ENCODE assay signal across 32 mouse cellular contexts in the genomic region with DNA sequence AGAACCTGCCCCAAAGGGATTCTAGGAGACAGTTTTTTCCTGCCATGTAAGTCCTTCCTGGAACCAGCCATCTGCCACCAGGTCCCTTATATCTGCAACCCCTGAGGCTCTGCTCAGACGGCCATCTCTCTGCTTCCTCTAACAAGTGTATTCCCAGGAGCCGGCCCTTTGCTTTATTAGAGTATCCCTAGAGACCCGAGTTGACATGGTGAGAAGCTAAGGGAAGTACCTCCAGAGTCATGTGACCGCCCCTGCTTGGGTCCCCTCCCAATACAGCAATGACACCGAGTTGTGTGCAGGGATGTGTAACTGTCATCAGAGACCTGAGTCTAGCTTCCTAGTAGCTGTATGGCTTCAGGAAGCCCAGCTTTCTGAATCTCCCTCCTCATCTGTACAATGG. TPM values are rescaled to one million over a fixed set of nuclear protein-coding genes. Genes with fewer than 3 reads are reported as not detected.
A peak's percentile ranks its signal among the peaks of the same experiment; 100 is the strongest.
DNase-seq lines count a peak whose midpoint lies in the region; ATAC-seq and TF ChIP-seq lines count a peak whose summit lies in the region.
"Had no signal": no experiment of that assay in that cellular context is flagged by ENCODE, and none has a peak within 500 bp of the region (broad histone marks: within the 10 kb centered on the region; RNA-seq: fewer than 3 reads in every experiment).

No protein-coding gene starts in this region.

- 0 out of 2 replicates have a peak, but pooled peaks have one; percentile 18 for ATAC-seq in hindbrain, embryonic 14.5 days (ENCODE audit: low FRiP score)
- no peak for ATAC-seq in hindbrain, embryonic 11.5 days (ENCODE audit: low FRiP score)
- 0 out of 2 replicates have a peak, but pooled peaks have one; percentile 8 for ATAC-seq in granulocyte monocyte progenitor cell, adult 5-6 weeks (replicated peaks; ENCODE audit: poor library complexity, severe bottlenecking)
- ATAC-seq: intestine, postnatal 0 days had no signal

- in situ Hi-C loops in CH12.LX (cut with MboI; ENCODE audit: low pct_ligation_motif_present, low pct_unique_long_range_greater_than_20kb, low sequenced_read_pairs): no loop called here

- TF ChIP-seq RAD21 in CH12.LX (IDR thresholded peaks at IDR 0.05; ENCODE audit: low read depth, low read length): no peak

- H3K4me1 ChIP-seq in hindbrain, embryonic 14.5 days (replicated peaks; ENCODE audit: control insufficient read depth, insufficient read depth, low read length): no peaks in the 10 kb centered on the region
- no peaks in the 10 kb centered on the region for H3K4me1 ChIP-seq in hindbrain, embryonic 11.5 days (replicated peaks; ENCODE audit: control insufficient read depth, insufficient read depth, low read length)
- H3K4me1 ChIP-seq in CH12.LX (ENCODE audit: control insufficient read depth in 1 of 2, insufficient read depth in 2 of 2): peaks cover 8 to 28% of the 10 kb centered on the region in 2 experiments
- H3K4me1 ChIP-seq in lung, adult 2 months (ENCODE audit: control insufficient read depth, insufficient read depth, low read length): no peaks in the 10 kb centered on the region
- H3K4me1 ChIP-seq: forebrain, embryonic 12.5 days; forebrain, embryonic 15.5 days; heart, embryonic 12.5 days; heart, embryonic 15.5 days; hindbrain, embryonic 10.5 days; hindbrain, embryonic 15.5 days had no signal

- H3K4me3 ChIP-seq in hindbrain, embryonic 14.5 days (replicated peaks; ENCODE audit: low read length): no peak overlapping the region
- no peak overlapping the region for H3K4me3 ChIP-seq in hindbrain, embryonic 11.5 days (ENCODE audit: low read depth, low read length)
- H3K4me3 ChIP-seq in CH12.LX (replicated peaks in 1 of 3; ENCODE audit: low read depth in 2 of 3, low read length in 2 of 3, poor library complexity in 1 of 3): no peak overlapping the region
- no peak overlapping the region for H3K4me3 ChIP-seq in lung, adult 2 months (replicated peaks; ENCODE audit: extremely low read depth, low read depth, low read length)
- H3K4me3 ChIP-seq: erythroblast, embryonic 14.5 days; forebrain, embryonic 12.5 days; forebrain, embryonic 15.5 days; heart, embryonic 12.5 days; heart, embryonic 15.5 days; hindbrain, embryonic 10.5 days; hindbrain, embryonic 15.5 days had no signal

- 83% methylated on average over 5 of the region's 5 CpGs for WGBS in hindbrain, embryonic 14.5 days
- 79% methylated on average over 5 of the region's 5 CpGs for WGBS in hindbrain, embryonic 11.5 days
- 65% methylated on average over 5 of the region's 5 CpGs for WGBS in lung, adult 2 months

- H3K36me3 ChIP-seq in hindbrain, embryonic 14.5 days (replicated peaks; ENCODE audit: control insufficient read depth, insufficient read depth): no peaks in the 10 kb centered on the region
- no peaks in the 10 kb centered on the region for H3K36me3 ChIP-seq in hindbrain, embryonic 11.5 days (ENCODE audit: control insufficient read depth, insufficient read depth, low read length)
- H3K36me3 ChIP-seq in CH12.LX (replicated peaks in 1 of 2; ENCODE audit: control insufficient read depth in 1 of 2, insufficient read depth in 1 of 2, low read length in 1 of 2): no peaks in the 10 kb centered on the region
- H3K36me3 ChIP-seq: forebrain, embryonic 12.5 days; forebrain, embryonic 15.5 days; heart, embryonic 12.5 days; heart, embryonic 15.5 days; hindbrain, embryonic 10.5 days; hindbrain, embryonic 15.5 days had no signal

- no peak for TF ChIP-seq EP300 in CH12.LX (IDR thresholded peaks at IDR 0.05; ENCODE audit: low read length)

- DNase-seq in hindbrain, embryonic 14.5 days (ENCODE audit: low spot score): no peak
- no peak for DNase-seq in hindbrain, embryonic 11.5 days (ENCODE audit: low spot score)
- peak; percentile 87 for DNase-seq in CH12.LX (ENCODE audit: extremely low read depth)
- DNase-seq in T-cell, adult 2 months (ENCODE audit: low spot score): no peak
- DNase-seq in lung, adult 2 months: no peak
- DNase-seq in yolk sac, embryonic 10.5 days (ENCODE audit: low spot score): no peak
- DNase-seq: adrenal gland, postnatal 10 days; adrenal gland, postnatal 36 days; cerebellum, adult 11 months; cerebellum, adult 9-11 months; embryo, embryonic 11 days; gastrocnemius, postnatal 25 days; heart, adult 11 months; heart, postnatal 10 days; heart, postnatal 36 days had no signal

- no peaks in the 10 kb centered on the region for H3K9me3 ChIP-seq in hindbrain, embryonic 14.5 days (ENCODE audit: control insufficient read depth, low read length)
- H3K9me3 ChIP-seq in hindbrain, embryonic 11.5 days (ENCODE audit: control insufficient read depth, low read length): no peaks in the 10 kb centered on the region
- H3K9me3 ChIP-seq in CH12.LX (replicated peaks; ENCODE audit: low read length): no peaks in the 10 kb centered on the region
- H3K9me3 ChIP-seq: forebrain, embryonic 12.5 days; forebrain, embryonic 15.5 days; heart, embryonic 15.5 days; hindbrain, embryonic 10.5 days; hindbrain, embryonic 15.5 days had no signal

- H3K4me2 ChIP-seq in hindbrain, embryonic 14.5 days (replicated peaks): no peak overlapping the region
- H3K4me2 ChIP-seq in hindbrain, embryonic 11.5 days (replicated peaks; ENCODE audit: low read depth, low read length): no peak overlapping the region
- H3K4me2 ChIP-seq in CH12.LX (ENCODE audit: insufficient read depth, low read depth, poor library complexity, severe bottlenecking): peak overlapping the region; percentile 8; the same call in 1 of the 2 replicates
- H3K4me2 ChIP-seq: forebrain, embryonic 12.5 days; forebrain, embryonic 15.5 days; heart, embryonic 12.5 days; heart, embryonic 15.5 days; hindbrain, embryonic 15.5 days had no signal

- dilution Hi-C loops in CH12.LX (cut with MboI; ENCODE audit: extremely low pct_ligation_motif_present, extremely low pct_unique_long_range_greater_than_20kb, low sequenced_read_pairs): no loop called here

- H3K27me3 ChIP-seq in hindbrain, embryonic 14.5 days (ENCODE audit: control insufficient read depth, insufficient read depth, low read length): no peaks in the 10 kb centered on the region
- H3K27me3 ChIP-seq in hindbrain, embryonic 11.5 days (ENCODE audit: control insufficient read depth, insufficient read depth, low read length): no peaks in the 10 kb centered on the region
- H3K27me3 ChIP-seq in CH12.LX (replicated peaks): no peaks in the 10 kb centered on the region
- H3K27me3 ChIP-seq: forebrain, embryonic 12.5 days; forebrain, embryonic 15.5 days; heart, embryonic 12.5 days; heart, embryonic 15.5 days; hindbrain, embryonic 15.5 days had no signal

- no peak for TF ChIP-seq POLR2A in CH12.LX (IDR thresholded peaks at IDR 0.05; ENCODE audit: low read depth, low read length)
- no peak for TF ChIP-seq POLR2A in lung, adult 2 months (IDR thresholded peaks at IDR 0.05; ENCODE audit: borderline replicate concordance, extremely low read depth, low read depth, low read length)

- H3K27ac ChIP-seq in hindbrain, embryonic 14.5 days: no peak overlapping the region
- H3K27ac ChIP-seq in hindbrain, embryonic 11.5 days (ENCODE audit: low read depth, low read length): no peak overlapping the region
- H3K27ac ChIP-seq in CH12.LX (ENCODE audit: insufficient read depth, low read depth): no peak overlapping the region
- H3K27ac ChIP-seq: forebrain, embryonic 12.5 days; forebrain, embryonic 15.5 days; heart, embryonic 15.5 days; hindbrain, embryonic 10.5 days; hindbrain, embryonic 15.5 days had no signal

- TF ChIP-seq CTCF in CH12.LX (conservative IDR thresholded peaks at IDR 0.05 in 1 of 2, IDR thresholded peaks at IDR 0.05 in 1 of 2; ENCODE audit: low read depth in 2 of 2, low read length in 2 of 2): no peak
- no peak for TF ChIP-seq CTCF in lung, adult 2 months (IDR thresholded peaks at IDR 0.05; ENCODE audit: insufficient read depth, low read length)

- H3K9ac ChIP-seq in hindbrain, embryonic 14.5 days: no peak overlapping the region
- H3K9ac ChIP-seq in hindbrain, embryonic 11.5 days (ENCODE audit: low read depth, low read length): no peak overlapping the region
- H3K9ac ChIP-seq in CH12.LX (ENCODE audit: insufficient read depth, low read depth): no peak overlapping the region
- H3K9ac ChIP-seq: forebrain, embryonic 12.5 days; forebrain, embryonic 15.5 days; heart, embryonic 12.5 days; heart, embryonic 15.5 days; hindbrain, embryonic 15.5 days had no signal

- no peaks in the 10 kb centered on the region for H3K79me2 ChIP-seq in CH12.LX (replicated peaks; ENCODE audit: control insufficient read depth, extremely low read depth, insufficient read depth, poor library complexity, severe bottlenecking)

TF ChIP-seq in CH12.LX, 34 proteins besides CTCF, POLR2A, EP300 and RAD21:
- TF ChIP-seq NELFE (IDR thresholded peaks at IDR 0.05; ENCODE audit: low read depth, low read length) (no peak), MYC (IDR thresholded peaks at IDR 0.05; ENCODE audit: low read depth, low read length) (no peak), USF2 (conservative IDR thresholded peaks at IDR 0.05; ENCODE audit: low read depth, low read length) (peak; percentile 47), ZNF384 (IDR thresholded peaks at IDR 0.05; ENCODE audit: low read depth, low read length) (no peak), BHLHE40 (IDR thresholded peaks at IDR 0.05; ENCODE audit: low read depth, low read length) (no peak), GABPA (IDR thresholded peaks at IDR 0.05; ENCODE audit: insufficient replicate concordance, low read depth, low read length) (no peak), USF1 (IDR thresholded peaks at IDR 0.05; ENCODE audit: low read depth, low read length) (peak; percentile 61), MAZ (IDR thresholded peaks at IDR 0.05; ENCODE audit: low read depth, low read length) (no peak), MAFK (IDR thresholded peaks at IDR 0.05; ENCODE audit: insufficient replicate concordance, low read length) (no peak), ZKSCAN1 (IDR thresholded peaks at IDR 0.05; ENCODE audit: borderline replicate concordance, low read depth, low read length) (no peak), MAX (IDR thresholded peaks at IDR 0.05; ENCODE audit: low read length) (no peak), JUND (conservative IDR thresholded peaks at IDR 0.05; ENCODE audit: low read depth, low read length) (no peak), NRF1 (IDR thresholded peaks at IDR 0.05; ENCODE audit: low read depth, low read length) (no peak)

RNA-seq across cellular contexts. Expression of gene Tbx19, which starts 27.3 kb away (rescaled TPM):
- not detected in 2 replicates for polyA plus RNA-seq in hindbrain, embryonic 14.5 days (2014; fragmentation: Nextera tagmentation; extraction: Ambion mirVana)
- polyA plus RNA-seq in hindbrain, embryonic 11.5 days (2014; fragmentation: Nextera tagmentation; extraction: Ambion mirVana): not detected in 2 replicates
- 0.04 TPM in 1 of 2 replicates, not detected in the other for total RNA-seq in CH12.LX (2012; rRNA removed)
- 0.44 TPM in 1 of 2 replicates, not detected in the other for total RNA-seq in CH12.LX (2014; rRNA removed)
- polyA plus RNA-seq in CH12.LX (2012; ENCODE audit: insufficient read length, low read depth): 0.52 and 0.66 TPM in 2 replicates
- not detected in 2 replicates for total RNA-seq in granulocyte monocyte progenitor cell, adult 5-6 weeks (2014; fragmentation: Nextera tagmentation)
- total RNA-seq in granulocyte monocyte progenitor cell, adult 5-6 weeks (2017): not detected in 2 replicates
- polyA plus RNA-seq in lung, adult 2 months (2012; rRNA removed): 0.08 and 0.34 TPM in 2 replicates
- total RNA-seq: adrenal gland, adult 18-20 months; adrenal gland, postnatal 10 days; ES-E14; gastrocnemius, adult 8-10 months; gastrocnemius, postnatal 25 days; heart, adult 8-10 months; heart, postnatal 10 days; heart, postnatal 36 days had no signal
- polyA plus RNA-seq: C2C12; CD4-positive, CD25-positive, alpha-beta regulatory T cell, adult 4 months; cerebellum, adult 2 months; embryonic facial prominence, embryonic 11.5 days; forebrain, embryonic 12.5 days; heart, embryonic 12.5 days; heart, embryonic 15.5 days; hindbrain, embryonic 10.5 days; hindbrain, embryonic 15.5 days; intestine, postnatal 0 days had no signal
